Mouse (Mus musculus): ENCODE results near the gene Madcam1. TPM values are rescaled to one million over a fixed set of nuclear protein-coding genes. Genes with fewer than 3 reads are reported as not detected.

Gene Madcam1
- polyA plus RNA-seq, 1 experiment = not detected

- Histone ChIP-seq H3K4me1 (ENCODE audit: control insufficient read depth, insufficient read depth, low read length) (peaks cover 6% of the 10 kb centered on the region; the same call in 1 of the 2 replicates), H3K27ac (ENCODE audit: insufficient read depth, low read length) (no peak overlapping the region), H3K4me3 (ENCODE audit: insufficient read depth, low read length) (no peak overlapping the region)
- TF ChIP-seq CTCF (IDR thresholded peaks at IDR 0.05; ENCODE audit: extremely low read depth, insufficient read depth, low read length) (no peak), POLR2A (IDR thresholded peaks at IDR 0.05; ENCODE audit: extremely low read depth, insufficient read depth, low read length) (no peak)
Measured at GRCm38 (mm10) chr10:79714996-79715395, 50.6 kb downstream of the Madcam1 start.

GRCm38 (mm10) chr10:79716254-79716987 lies 52.1 kb downstream of the Madcam1 start, which contains the start of gene Hcn2:
TSS of gene Hcn2 (plus strand) at chr10:79716634.
- Histone ChIP-seq H3K4me3 (ENCODE audit: insufficient read depth, low read length) (peak within 1 kb of the TSS; percentile 63), H3K4me1 (ENCODE audit: control insufficient read depth, insufficient read depth, low read length) (peaks cover 6% of the 10 kb centered on the region; the same call in 1 of the 2 replicates), H3K27ac (ENCODE audit: insufficient read depth, low read length) (peak within 1 kb of the TSS; percentile 83)
- TF ChIP-seq POLR2A (IDR thresholded peaks at IDR 0.05; ENCODE audit: extremely low read depth, insufficient read depth, low read length) (peak; percentile 36; the same call in 1 of the 2 replicates), CTCF (IDR thresholded peaks at IDR 0.05; ENCODE audit: extremely low read depth, insufficient read depth, low read length) (no peak)

- no peak for TF ChIP-seq POLR2A (IDR thresholded peaks at IDR 0.05; ENCODE audit: extremely low read depth, insufficient read depth, low read length)
- TF ChIP-seq CTCF (IDR thresholded peaks at IDR 0.05; ENCODE audit: extremely low read depth, insufficient read depth, low read length) = no peak
- H3K4me1 ChIP-seq (ENCODE audit: control insufficient read depth, insufficient read depth, low read length) = peaks cover 6% of the 10 kb centered on the region; the same call in 1 of the 2 replicates
- H3K27ac ChIP-seq (ENCODE audit: insufficient read depth, low read length) = peak overlapping the region; percentile 83
- peak overlapping the region; percentile 63 for H3K4me3 ChIP-seq (ENCODE audit: insufficient read depth, low read length)
Measured at GRCm38 (mm10) chr10:79716988-79717355, 52.6 kb downstream of the Madcam1 start.

DNA sequence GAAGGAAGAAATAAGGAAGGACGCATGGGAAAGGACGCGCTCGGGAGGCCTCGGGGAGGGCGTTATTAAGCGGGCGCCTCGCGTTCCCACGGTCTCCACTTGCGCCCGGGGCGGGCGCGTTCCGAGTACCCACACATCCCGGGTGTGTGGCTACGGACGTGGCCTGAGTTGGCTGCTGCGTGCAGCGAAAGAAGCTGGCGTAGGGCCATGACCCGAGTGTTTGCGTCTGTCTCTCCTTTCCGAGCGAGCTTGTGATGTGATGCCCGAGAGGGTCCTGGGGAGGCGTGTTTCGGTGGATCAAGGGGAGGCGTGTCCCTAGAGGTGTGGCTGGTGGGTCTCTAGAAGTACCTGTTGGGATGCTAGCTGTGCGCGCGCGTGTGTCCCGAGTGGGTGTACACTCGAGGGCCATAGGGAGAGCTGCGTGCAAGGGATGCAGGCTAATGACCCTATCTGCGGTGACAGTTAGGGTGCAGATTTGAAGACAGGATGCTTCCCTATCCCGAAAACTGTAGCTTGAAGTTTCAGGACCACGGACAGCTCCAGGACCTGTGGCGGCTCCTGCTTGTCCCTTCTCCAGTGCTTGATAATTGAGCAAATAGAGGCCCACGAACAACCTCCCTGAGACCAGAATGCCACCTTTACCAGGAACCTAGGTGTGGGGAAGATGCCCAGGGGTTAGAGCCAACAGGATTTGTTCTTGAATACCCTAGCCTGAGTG lies 53.4 kb downstream of the Madcam1 start:
- Histone ChIP-seq H3K4me3 (ENCODE audit: insufficient read depth, low read length) (peak overlapping the region; percentile 63), H3K27ac (ENCODE audit: insufficient read depth, low read length) (no peak overlapping the region), H3K4me1 (ENCODE audit: control insufficient read depth, insufficient read depth, low read length) (peaks cover 8% of the 10 kb centered on the region; the same call in 1 of the 2 replicates)
- TF ChIP-seq POLR2A (IDR thresholded peaks at IDR 0.05; ENCODE audit: extremely low read depth, insufficient read depth, low read length) (no peak), CTCF (IDR thresholded peaks at IDR 0.05; ENCODE audit: extremely low read depth, insufficient read depth, low read length) (no peak)

Other genes starting within 250 kb of the Madcam1 start
- gene Vmn2r83, start 195.8 kb upstream of the Madcam1 start, polyA plus RNA-seq (2012; rRNA removed) = not detected in 2 replicates
- 3.4 and 3.6 TPM in 2 replicates for gene Plpp2, start 130.8 kb upstream of the Madcam1 start, polyA plus RNA-seq (2012; rRNA removed)
- gene Mier2, start 109.4 kb upstream of the Madcam1 start, polyA plus RNA-seq (2012; rRNA removed) = 78.3 and 79.6 TPM in 2 replicates
- gene Theg, start 77.2 kb upstream of the Madcam1 start, polyA plus RNA-seq (2012; rRNA removed) = 1.9 and 2.6 TPM in 2 replicates
- 12.4 and 13.3 TPM in 2 replicates for gene C2cd4c, start 50.5 kb upstream of the Madcam1 start, polyA plus RNA-seq (2012; rRNA removed)
- gene Shc2, start 26.6 kb upstream of the Madcam1 start, polyA plus RNA-seq (2012; rRNA removed) = 56.2 and 65.5 TPM in 2 replicates
- gene Odf3l2, start 18.8 kb upstream of the Madcam1 start, polyA plus RNA-seq (2012; rRNA removed) = 0.15 and 0.17 TPM in 2 replicates
- gene Tpgs1, start 4.8 kb downstream of the Madcam1 start, polyA plus RNA-seq (2012; rRNA removed) = 87.5 and 88.2 TPM in 2 replicates
- gene Cdc34, start 17.6 kb downstream of the Madcam1 start, polyA plus RNA-seq (2012; rRNA removed) = 110 TPM in 2 replicates
- 1.1 and 1.4 TPM in 2 replicates for gene Gzmm, start 24.5 kb downstream of the Madcam1 start, polyA plus RNA-seq (2012; rRNA removed)
- gene Bsg, start 39.9 kb downstream of the Madcam1 start, polyA plus RNA-seq (2012; rRNA removed) = 1,018 and 1,074 TPM in 2 replicates
- 123 and 128 TPM in 2 replicates for gene Hcn2, start 52.1 kb downstream of the Madcam1 start, polyA plus RNA-seq (2012; rRNA removed)
- 51.6 and 54.9 TPM in 2 replicates for gene Polrmt, start 82.0 kb downstream of the Madcam1 start, polyA plus RNA-seq (2012; rRNA removed)
- gene Fgf22, start 90.5 kb downstream of the Madcam1 start, polyA plus RNA-seq (2012; rRNA removed) = 6.5 and 9.7 TPM in 2 replicates
- 157 TPM in 2 replicates for gene Rnf126, start 102.4 kb downstream of the Madcam1 start, polyA plus RNA-seq (2012; rRNA removed)
- 5.7 and 5.9 TPM in 2 replicates for gene Fstl3, start 112.7 kb downstream of the Madcam1 start, polyA plus RNA-seq (2012; rRNA removed)
- 1.4 and 2.1 TPM in 2 replicates for gene Prss57, start 126.4 kb downstream of the Madcam1 start, polyA plus RNA-seq (2012; rRNA removed)
- gene Palm, start 129.0 kb downstream of the Madcam1 start, polyA plus RNA-seq (2012; rRNA removed) = 294 and 331 TPM in 2 replicates
- 0.13 and 0.21 TPM in 2 replicates for gene Misp, start 156.4 kb downstream of the Madcam1 start, polyA plus RNA-seq (2012; rRNA removed)
- 53.3 and 54.1 TPM in 2 replicates for gene Ptbp1, start 189.9 kb downstream of the Madcam1 start, polyA plus RNA-seq (2012; rRNA removed)
- gene Prtn3, start 209.9 kb downstream of the Madcam1 start, polyA plus RNA-seq (2012; rRNA removed) = 4.3 and 5.2 TPM in 2 replicates
- gene Plppr3, start 210.1 kb downstream of the Madcam1 start, polyA plus RNA-seq (2012; rRNA removed) = 79.9 and 80.5 TPM in 2 replicates
- not detected in 2 replicates for gene Elane, start 221.7 kb downstream of the Madcam1 start, polyA plus RNA-seq (2012; rRNA removed)
- gene Cfd, start 226.3 kb downstream of the Madcam1 start, polyA plus RNA-seq (2012; rRNA removed) = 0.40 and 1.6 TPM in 2 replicates
- gene Med16, start 244.4 kb downstream of the Madcam1 start, polyA plus RNA-seq (2012; rRNA removed) = 64.8 and 68.2 TPM in 2 replicates
- gene Gm26602, start 246.3 kb downstream of the Madcam1 start, polyA plus RNA-seq (2012; rRNA removed) = not detected in 2 replicates